Comparison of ENCODE assay signal across 8 mouse cellular contexts in genomic region chr11:88251972-88252766, GRCm38 (mm10). TPM values are rescaled to one million over a fixed set of nuclear protein-coding genes. Genes with fewer than 3 reads are reported as not detected.
DNase-seq lines count a peak whose midpoint lies in the region; ATAC-seq and TF ChIP-seq lines count a peak whose summit lies in the region.

No protein-coding gene starts in this region.

- no peak overlapping the region for H3K4me3 ChIP-seq in MEL (ENCODE audit: control insufficient read depth in 1 of 2, insufficient read depth in 1 of 2, low read depth in 2 of 2, low read length in 2 of 2)
- H3K4me3 ChIP-seq in hindbrain, embryonic 11.5 days (ENCODE audit: low read depth, low read length) = no peak overlapping the region
- H3K4me3 ChIP-seq in lung, postnatal 0 days (ENCODE audit: low read depth, low read length) = no peak overlapping the region

- no peak overlapping the region for H3K27ac ChIP-seq in MEL (ENCODE audit: control insufficient read depth, low read depth, low read length)
- H3K27ac ChIP-seq in hindbrain, embryonic 11.5 days (ENCODE audit: low read depth, low read length) = peak overlapping the region; percentile 94
- H3K27ac ChIP-seq in lung, postnatal 0 days (ENCODE audit: low read length) = no peak overlapping the region

- peak; percentile 86 for ATAC-seq in hindbrain, embryonic 11.5 days (ENCODE audit: low FRiP score)
- ATAC-seq in lung, postnatal 0 days = peak; percentile 86

- 0 out of 4 replicates have a peak, but pooled peaks cover 0 to 3% of the 10 kb centered on the region in 2 experiments for H3K36me3 ChIP-seq in MEL (ENCODE audit: control insufficient read depth in 1 of 2, insufficient read depth in 2 of 2, low read length in 2 of 2)
- H3K36me3 ChIP-seq in hindbrain, embryonic 11.5 days (ENCODE audit: control insufficient read depth, insufficient read depth, low read length) = no peaks in the 10 kb centered on the region
- H3K36me3 ChIP-seq in lung, postnatal 0 days (ENCODE audit: insufficient read depth, low read length) = no peaks in the 10 kb centered on the region

- TF ChIP-seq RAD21 in MEL (IDR thresholded peaks at IDR 0.05; ENCODE audit: low read depth, low read length) = peak; percentile 96

- no peak overlapping the region for H3K9ac ChIP-seq in MEL (ENCODE audit: control insufficient read depth, low read depth, low read length, poor library complexity, severe bottlenecking)
- peak overlapping the region; percentile 38; the same call in 1 of the 2 replicates for H3K9ac ChIP-seq in hindbrain, embryonic 11.5 days (ENCODE audit: low read depth, low read length)
- no peak overlapping the region for H3K9ac ChIP-seq in lung, postnatal 0 days (replicated peaks; ENCODE audit: low read depth)

- H3K79me2 ChIP-seq in MEL (ENCODE audit: control insufficient read depth, insufficient read depth, low read length, poor library complexity) = no peaks in the 10 kb centered on the region

- TF ChIP-seq POLR2A in MEL (IDR thresholded peaks at IDR 0.05; ENCODE audit: control insufficient read depth in 1 of 2, insufficient read depth in 1 of 2, low read depth in 1 of 2, low read length in 2 of 2, poor library complexity in 1 of 2) = no peak

- no peak for TF ChIP-seq EP300 in MEL (IDR thresholded peaks at IDR 0.05; ENCODE audit: low read depth in 1 of 2, low read length in 2 of 2)
- no peak for TF ChIP-seq EP300 in lung, postnatal 0 days (IDR thresholded peaks at IDR 0.05)

- TF ChIP-seq CTCF in MEL (IDR thresholded peaks at IDR 0.05 in 2 of 3, conservative IDR thresholded peaks at IDR 0.05 in 1 of 3; ENCODE audit: control insufficient read depth in 1 of 3, insufficient read depth in 1 of 3, low read depth in 2 of 3, low read length in 3 of 3, poor library complexity in 1 of 3, severe bottlenecking in 1 of 3) = peak; percentile 89 to 100 (median 98)
- TF ChIP-seq CTCF in lung, postnatal 0 days (IDR thresholded peaks at IDR 0.05) = peak; percentile 99

- WGBS in hindbrain, embryonic 11.5 days = 16% methylated on average over 22 of the region's 22 CpGs
- WGBS in lung, postnatal 0 days = 13% methylated on average over 22 of the region's 22 CpGs

- no peaks in the 10 kb centered on the region for H3K4me1 ChIP-seq in MEL (ENCODE audit: control insufficient read depth in 1 of 2, insufficient read depth in 2 of 2, low read length in 2 of 2)
- peaks cover 18% of the 10 kb centered on the region for H3K4me1 ChIP-seq in hindbrain, embryonic 11.5 days (replicated peaks; ENCODE audit: control insufficient read depth, insufficient read depth, low read length)
- no peaks in the 10 kb centered on the region for H3K4me1 ChIP-seq in lung, postnatal 0 days (ENCODE audit: insufficient read depth, low read depth, low read length)

- no peaks in the 10 kb centered on the region for H3K9me3 ChIP-seq in MEL (replicated peaks; ENCODE audit: insufficient read depth, low read length)
- H3K9me3 ChIP-seq in hindbrain, embryonic 11.5 days (ENCODE audit: control insufficient read depth, low read length) = no peaks in the 10 kb centered on the region
- H3K9me3 ChIP-seq in lung, postnatal 0 days (ENCODE audit: low read length) = no peaks in the 10 kb centered on the region

- DNase-seq in MEL (ENCODE audit: low read depth, low spot score) = peak; percentile 71
- DNase-seq in cerebellum, adult 9-10 months = peak; percentile 86
- DNase-seq in frontal cortex, postnatal 10 days (ENCODE audit: low spot score in 2 of 2) = peak; percentile 34 to 80
- DNase-seq in hindbrain, embryonic 11.5 days (ENCODE audit: low spot score) = peak; percentile 94
- peak; percentile 55 for DNase-seq in layer of hippocampus, adult 9-11 months
- peak; percentile 80 for DNase-seq in lung, postnatal 0 days (ENCODE audit: low spot score)
- peak; percentile 78 for DNase-seq in ovary, postnatal 10 days (ENCODE audit: low spot score)
- peak; percentile 68 for DNase-seq in thymus, postnatal 0 days (ENCODE audit: low spot score)

- peaks cover 9 to 10% of the 10 kb centered on the region in 2 experiments for H3K27me3 ChIP-seq in MEL (ENCODE audit: control insufficient read depth in 1 of 2, insufficient read depth in 2 of 2, low read length in 2 of 2)
- no peaks in the 10 kb centered on the region for H3K27me3 ChIP-seq in hindbrain, embryonic 11.5 days (ENCODE audit: control insufficient read depth, insufficient read depth, low read length)
- H3K27me3 ChIP-seq in lung, postnatal 0 days (replicated peaks; ENCODE audit: insufficient read depth, low read length) = no peaks in the 10 kb centered on the region

- no peak overlapping the region for H3K4me2 ChIP-seq in hindbrain, embryonic 11.5 days (replicated peaks; ENCODE audit: low read depth, low read length)
- no peak overlapping the region for H3K4me2 ChIP-seq in lung, postnatal 0 days (replicated peaks; ENCODE audit: low read depth, low read length)

TF ChIP-seq in MEL, 35 proteins besides CTCF, POLR2A, EP300 and RAD21:
- TF ChIP-seq HCFC1 (IDR thresholded peaks at IDR 0.05; ENCODE audit: low read depth, low read length) = no peak
- peak; percentile 95 for TF ChIP-seq ZC3H11A (IDR thresholded peaks at IDR 0.05; ENCODE audit: low read depth, low read length)
- peak; percentile 97 for TF ChIP-seq SMC3 (IDR thresholded peaks at IDR 0.05; ENCODE audit: low read depth, low read length)

RNA-seq across cellular contexts. Expression of gene Ccdc182, which starts 41.7 kb away (rescaled TPM):
- total RNA-seq in MEL (2012; rRNA removed) = not detected in 2 replicates
- not detected for polyA plus RNA-seq in MEL (2012; ENCODE audit: insufficient read depth in 1 of 2, insufficient read length in 2 of 2, low read depth in 1 of 2, low replicate concordance in 2 of 2, missing spikeins in 1 of 2)
- 9.8 and 10.0 TPM in 2 replicates for polyA plus RNA-seq in hindbrain, embryonic 11.5 days (2014; fragmentation: Nextera tagmentation; extraction: Ambion mirVana)
- not detected in 2 replicates for polyA plus RNA-seq in lung, postnatal 0 days (2015; fragmentation: Nextera tagmentation; extraction: Ambion mirVana)
- not detected in 2 replicates for polyA plus RNA-seq in thymus, postnatal 0 days (2015; fragmentation: Nextera tagmentation; extraction: Ambion mirVana)

RNA-seq across cellular contexts. Expression of gene Mrps23, which starts 48.0 kb away (rescaled TPM):
- total RNA-seq in MEL (2012; rRNA removed) = 362 and 381 TPM in 2 replicates
- 100 to 1,000 TPM in 1 of 2 experiments, not detected in 1; 190 TPM for polyA plus RNA-seq in MEL (2012; ENCODE audit: insufficient read depth in 1 of 2, insufficient read length in 2 of 2, low read depth in 1 of 2, low replicate concordance in 2 of 2, missing spikeins in 1 of 2)
- polyA plus RNA-seq in hindbrain, embryonic 11.5 days (2014; fragmentation: Nextera tagmentation; extraction: Ambion mirVana) = 83.2 and 84.5 TPM in 2 replicates
- 46.5 TPM in 2 replicates for polyA plus RNA-seq in lung, postnatal 0 days (2015; fragmentation: Nextera tagmentation; extraction: Ambion mirVana)
- 90.0 and 95.0 TPM in 2 replicates for polyA plus RNA-seq in thymus, postnatal 0 days (2015; fragmentation: Nextera tagmentation; extraction: Ambion mirVana)

Comparison
In these comparisons a context has a peak if more than half of its experiments do, and no peak if none do; other contexts are left out.
1. RNA of gene Ccdc182, which starts 41.7 kb away (polyA plus RNA-seq): 9.8 to 10.0 TPM in hindbrain, embryonic 11.5 days; not detected in MEL, not detected in lung, postnatal 0 days and not detected in thymus, postnatal 0 days; every median in the first group is over 10 times any median in the second.
2. Peak in every context shown above with its lines, with median percentiles within 50 percentile points of each other: DNase-seq.